Mouse (Mus musculus): Measurements from ENCODE around the gene Masp1. TPM values are rescaled to one million over a fixed set of nuclear protein-coding genes. Genes with fewer than 3 reads are reported as not detected.
A peak's percentile ranks its signal among the peaks of the same experiment; 100 is the strongest.

Masp1 gene
- total and polyA plus RNA-seq, 3 experiments: 0.11 to 0.34 TPM; not detected in 1

DNA sequence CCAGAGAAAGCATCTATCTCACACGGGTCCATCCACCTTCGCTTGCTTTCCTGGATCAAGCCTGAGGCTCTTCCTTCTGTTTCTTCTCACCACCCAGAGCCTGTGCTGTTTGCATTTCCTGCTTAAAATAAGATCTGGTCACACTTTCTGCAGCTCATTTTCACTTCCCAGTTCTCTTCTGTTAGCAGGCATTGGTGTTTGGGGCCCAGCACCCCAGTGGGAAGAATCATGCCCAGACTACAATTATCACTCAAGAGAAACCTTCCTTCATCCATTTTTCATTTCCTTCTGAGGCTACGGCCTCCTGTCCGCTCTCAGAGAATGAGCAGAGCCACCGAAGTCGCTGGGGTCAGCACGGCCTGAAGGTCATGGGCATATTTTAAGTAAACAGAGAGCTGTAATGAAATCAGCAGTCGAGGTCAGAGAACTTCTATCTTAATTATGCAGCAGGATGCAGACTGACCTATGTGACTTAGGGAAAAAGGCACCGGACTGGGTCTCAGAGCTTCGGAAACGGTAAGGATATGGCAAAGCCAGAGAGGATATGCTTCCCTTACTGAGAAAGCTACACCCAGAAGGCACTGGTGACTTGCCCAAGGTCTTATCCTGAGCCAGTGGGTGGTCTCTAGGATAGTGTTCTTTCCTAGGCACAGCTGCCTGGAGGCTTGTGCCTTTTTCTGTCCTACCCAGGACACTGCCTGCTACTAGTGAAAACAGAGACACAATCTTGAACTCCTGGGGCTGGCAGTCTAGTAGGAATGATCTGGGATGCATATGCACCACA is 14.5 kb downstream of the Masp1 start:
- H3K4me3 ChIP-seq (replicated peaks in 1 of 3; ENCODE audit: low read depth in 2 of 3, low read length in 2 of 3, poor library complexity in 1 of 3): no peak overlapping the region
- DNase-seq (ENCODE audit: extremely low read depth): peak; percentile 59
- no peaks in the 10 kb centered on the region for H3K27me3 ChIP-seq (replicated peaks)
- peak overlapping the region; percentile 33; the same call in 1 of the 2 replicates for H3K4me2 ChIP-seq (ENCODE audit: insufficient read depth, low read depth, poor library complexity, severe bottlenecking)
- dilution Hi-C loops (cut with MboI; ENCODE audit: extremely low pct_ligation_motif_present, extremely low pct_unique_long_range_greater_than_20kb, low sequenced_read_pairs): no loop called here
- no peaks in the 10 kb centered on the region for H3K36me3 ChIP-seq (replicated peaks in 1 of 2; ENCODE audit: control insufficient read depth in 1 of 2, insufficient read depth in 1 of 2, low read length in 1 of 2)
- in situ Hi-C loops (cut with MboI; ENCODE audit: low pct_ligation_motif_present, low pct_unique_long_range_greater_than_20kb, low sequenced_read_pairs): no loop called here
- TF ChIP-seq JUND (conservative IDR thresholded peaks at IDR 0.05; ENCODE audit: low read depth, low read length): no peak
- no peak for TF ChIP-seq MYC (IDR thresholded peaks at IDR 0.05; ENCODE audit: low read depth, low read length)
- peak; percentile 88 for TF ChIP-seq BHLHE40 (IDR thresholded peaks at IDR 0.05; ENCODE audit: low read depth, low read length)
- TF ChIP-seq TBP (conservative IDR thresholded peaks at IDR 0.05; ENCODE audit: low read depth, low read length): no peak
- TF ChIP-seq CTCF (conservative IDR thresholded peaks at IDR 0.05 in 1 of 2, IDR thresholded peaks at IDR 0.05 in 1 of 2; ENCODE audit: low read depth in 2 of 2, low read length in 2 of 2): no peak
- peak; percentile 53; the same call in 1 of the 2 replicates for TF ChIP-seq ETS1 (conservative IDR thresholded peaks at IDR 0.05; ENCODE audit: low read depth, low read length)
- TF ChIP-seq EP300 (IDR thresholded peaks at IDR 0.05; ENCODE audit: low read length): peak; percentile 78
- TF ChIP-seq IRF4 (IDR thresholded peaks at IDR 0.05; ENCODE audit: low read depth, low read length): peak; percentile 80; the same call in 1 of the 2 replicates
- TF ChIP-seq HCFC1 (IDR thresholded peaks at IDR 0.05; ENCODE audit: low read depth, low read length): no peak
- no peak for TF ChIP-seq POLR2A (IDR thresholded peaks at IDR 0.05; ENCODE audit: low read depth, low read length)
- no peak for TF ChIP-seq ZNF384 (IDR thresholded peaks at IDR 0.05; ENCODE audit: low read depth, low read length)
- no peak for TF ChIP-seq MXI1 (IDR thresholded peaks at IDR 0.05; ENCODE audit: low read depth, low read length)
- no peak for TF ChIP-seq RCOR1 (conservative IDR thresholded peaks at IDR 0.05; ENCODE audit: low read depth, low read length)
- TF ChIP-seq MAX (IDR thresholded peaks at IDR 0.05; ENCODE audit: low read length): no peak
- TF ChIP-seq GABPA (IDR thresholded peaks at IDR 0.05; ENCODE audit: insufficient replicate concordance, low read depth, low read length): no peak
- no peak for TF ChIP-seq USF2 (conservative IDR thresholded peaks at IDR 0.05; ENCODE audit: low read depth, low read length)
- no peak for TF ChIP-seq CHD1 (IDR thresholded peaks at IDR 0.05; ENCODE audit: low read depth, low read length)
- no peak for TF ChIP-seq ZMIZ1 (IDR thresholded peaks at IDR 0.05; ENCODE audit: low read depth, low read length)
- no peak for TF ChIP-seq SIN3A (IDR thresholded peaks at IDR 0.05; ENCODE audit: low read length)
- TF ChIP-seq MAFK (IDR thresholded peaks at IDR 0.05; ENCODE audit: insufficient replicate concordance, low read length): no peak
- no peak overlapping the region for H3K9ac ChIP-seq (ENCODE audit: insufficient read depth, low read depth)
- H3K4me1 ChIP-seq (ENCODE audit: control insufficient read depth in 1 of 2, insufficient read depth in 2 of 2): peaks cover 5 to 28% of the 10 kb centered on the region in 2 experiments; a peak in 3 of 4 replicates
- H3K27ac ChIP-seq (ENCODE audit: insufficient read depth, low read depth): no peak overlapping the region
- H3K79me2 ChIP-seq (replicated peaks; ENCODE audit: control insufficient read depth, extremely low read depth, insufficient read depth, poor library complexity, severe bottlenecking): no peaks in the 10 kb centered on the region
- H3K9me3 ChIP-seq (replicated peaks; ENCODE audit: low read length): peaks cover 2% of the 10 kb centered on the region

DNA sequence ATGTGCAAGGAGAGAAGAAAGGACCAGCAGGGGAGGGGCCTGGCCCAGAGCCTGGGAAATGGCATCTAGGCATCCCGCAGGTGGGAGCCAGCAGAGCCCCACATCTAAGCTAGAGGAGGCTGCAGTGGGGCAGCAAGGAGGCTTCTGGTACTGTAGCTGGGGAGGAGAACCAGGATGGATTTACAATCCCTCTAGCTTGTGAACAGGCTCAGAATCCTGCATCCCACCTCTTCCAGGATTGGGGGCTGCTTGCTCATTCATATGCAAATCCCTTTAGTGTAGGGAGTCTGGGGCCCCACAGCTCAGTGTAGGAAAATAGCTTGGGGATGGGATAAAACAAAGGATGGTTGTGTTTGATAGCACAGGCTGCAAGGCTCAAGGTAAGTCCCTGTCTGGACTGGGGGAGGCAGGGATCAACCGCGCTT is 16.3 kb downstream of the Masp1 start:
- dilution Hi-C loops (cut with MboI; ENCODE audit: extremely low pct_ligation_motif_present, extremely low pct_unique_long_range_greater_than_20kb, low sequenced_read_pairs): no loop called here
- H3K9me3 ChIP-seq (replicated peaks; ENCODE audit: low read length): no peaks in the 10 kb centered on the region

More for the DNA sequence above, 16.3 kb downstream of the Masp1 start:
- Histone ChIP-seq H3K4me2 (ENCODE audit: insufficient read depth, low read depth, poor library complexity, severe bottlenecking) (no peak overlapping the region), H3K27ac (ENCODE audit: insufficient read depth, low read depth) (no peak overlapping the region), H3K4me3 (replicated peaks in 1 of 3; ENCODE audit: low read depth in 2 of 3, low read length in 2 of 3, poor library complexity in 1 of 3) (no peak overlapping the region), H3K36me3 (replicated peaks in 1 of 2; ENCODE audit: control insufficient read depth in 1 of 2, insufficient read depth in 1 of 2, low read length in 1 of 2) (no peaks in the 10 kb centered on the region), H3K4me1 (ENCODE audit: control insufficient read depth in 1 of 2, insufficient read depth in 2 of 2) (peaks cover 5 to 28% of the 10 kb centered on the region in 2 experiments; a peak in 3 of 4 replicates), H3K9ac (ENCODE audit: insufficient read depth, low read depth) (no peak overlapping the region), H3K27me3 (replicated peaks) (no peaks in the 10 kb centered on the region), H3K79me2 (replicated peaks; ENCODE audit: control insufficient read depth, extremely low read depth, insufficient read depth, poor library complexity, severe bottlenecking) (no peaks in the 10 kb centered on the region)
- DNase-seq (ENCODE audit: extremely low read depth): no peak
- in situ Hi-C loops (cut with MboI; ENCODE audit: low pct_ligation_motif_present, low pct_unique_long_range_greater_than_20kb, low sequenced_read_pairs): no loop called here
- no peak for TF ChIP-seq CHD1 (IDR thresholded peaks at IDR 0.05; ENCODE audit: low read depth, low read length)
- TF ChIP-seq MEF2A (IDR thresholded peaks at IDR 0.05; ENCODE audit: borderline replicate concordance, low read depth, low read length): no peak
- no peak for TF ChIP-seq ZC3H11A (IDR thresholded peaks at IDR 0.05; ENCODE audit: low read depth, low read length)
- TF ChIP-seq NELFE (IDR thresholded peaks at IDR 0.05; ENCODE audit: low read depth, low read length): no peak
- no peak for TF ChIP-seq ELF1 (IDR thresholded peaks at IDR 0.05; ENCODE audit: low read depth, low read length)
- TF ChIP-seq EP300 (IDR thresholded peaks at IDR 0.05; ENCODE audit: low read length): no peak
- TF ChIP-seq RCOR1 (conservative IDR thresholded peaks at IDR 0.05; ENCODE audit: low read depth, low read length): no peak
- TF ChIP-seq MAX (IDR thresholded peaks at IDR 0.05; ENCODE audit: low read length): no peak
- TF ChIP-seq POLR2AphosphoS2 (IDR thresholded peaks at IDR 0.05; ENCODE audit: low read depth, low read length): no peak
- TF ChIP-seq SIN3A (IDR thresholded peaks at IDR 0.05; ENCODE audit: low read length): no peak
- no peak for TF ChIP-seq MAFK (IDR thresholded peaks at IDR 0.05; ENCODE audit: insufficient replicate concordance, low read length)
- no peak for TF ChIP-seq CHD2 (IDR thresholded peaks at IDR 0.05; ENCODE audit: low read length)
- no peak for TF ChIP-seq UBTF (IDR thresholded peaks at IDR 0.05; ENCODE audit: low read depth, low read length)
- TF ChIP-seq E2F4 (IDR thresholded peaks at IDR 0.05; ENCODE audit: insufficient replicate concordance, low read depth, low read length): no peak
- no peak for TF ChIP-seq CTCF (conservative IDR thresholded peaks at IDR 0.05 in 1 of 2, IDR thresholded peaks at IDR 0.05 in 1 of 2; ENCODE audit: low read depth in 2 of 2, low read length in 2 of 2)
- no peak for TF ChIP-seq POLR2A (IDR thresholded peaks at IDR 0.05; ENCODE audit: low read depth, low read length)
- no peak for TF ChIP-seq MAZ (IDR thresholded peaks at IDR 0.05; ENCODE audit: low read depth, low read length)
- no peak for TF ChIP-seq MYC (IDR thresholded peaks at IDR 0.05; ENCODE audit: low read depth, low read length)
